Mouse (Mus musculus) kidney, embryonic 14.5 days (tissue): ENCODE data around the gene Cdk5rap2. TPM values are rescaled to one million over a fixed set of nuclear protein-coding genes. Genes with fewer than 3 reads are reported as not detected.
A peak's percentile ranks its signal among the peaks of the same experiment; 100 is the strongest.

ENCODE experiments used
- ATAC-seq: fragments of 200-750 bp; cut with Nextera tagmentation; 2 replicates; pipeline ENCODE4 v1.8.0; 2017; ENCODE audit warnings: moderate number of reproducible peaks, mild to moderate bottlenecking, moderate TSS enrichment, moderate library complexity; ENCODE audit not compliant: low FRiP score, low TSS enrichment
- H3K27ac ChIP-seq: fragments of 300-500 bp; sonication (generic); 2 replicates; pipeline ENCODE4 v1.5.1; 2014; ENCODE audit warnings: low read depth, mild to moderate bottlenecking, low read length, moderate library complexity, mixed read lengths
- H3K27me3 ChIP-seq: fragments of 300-500 bp; sonication (generic); 2 replicates; pipeline ENCODE4 v1.6.1; 2014; ENCODE audit warnings: mild to moderate bottlenecking, low read length; ENCODE audit not compliant: control insufficient read depth, insufficient read depth
- H3K36me3 ChIP-seq: fragments of 300-500 bp; sonication (generic); 2 replicates; pipeline ENCODE4 v1.6.1; 2014; ENCODE audit warnings: low read length, mixed read lengths; ENCODE audit not compliant: control insufficient read depth, insufficient read depth
- H3K4me1 ChIP-seq: fragments of 300-500 bp; sonication (generic); 2 replicates; pipeline ENCODE4 v1.6.1; 2014; ENCODE audit warnings: low read length, mixed read lengths; ENCODE audit not compliant: control insufficient read depth, insufficient read depth
- H3K4me2 ChIP-seq: fragments of 300-500 bp; sonication (generic); replicated peaks from 2 replicates; pipeline ENCODE4 v1.6.1; 2014; ENCODE audit warnings: low read depth, mild to moderate bottlenecking, low read length
- H3K4me3 ChIP-seq: fragments of 300-500 bp; sonication (generic); 2 replicates; pipeline ENCODE4 v1.5.1; 2014; ENCODE audit warnings: mild to moderate bottlenecking, low read length
- H3K9ac ChIP-seq: fragments of 300-500 bp; sonication (generic); 2 replicates; pipeline ENCODE4 v1.6.1; 2014; ENCODE audit warnings: low read depth, mild to moderate bottlenecking, low read length, moderate library complexity
- H3K9me3 ChIP-seq: fragments of 300-500 bp; sonication (generic); 2 replicates; pipeline ENCODE4 v1.6.1; 2016; ENCODE audit warnings: low read length; ENCODE audit not compliant: control insufficient read depth
- WGBS: fragments of 180-500 bp; shearing (Covaris S2); extraction: QIAGEN DNeasy Blood & Tissue Kit; methylation state at CpG from one replicate; pipeline ENCODE4 v1.1.7; 2014; 5-methylcytosine and 5-hydroxymethylcytosine counted together
- polyA plus RNA-seq: library from polyadenylated mRNA; unstranded; fragments of >200 nt; fragmentation: Nextera tagmentation; extraction: Ambion mirVana; gene quantifications from 2 replicates; pipeline ENCODE4 v1.2.1, GENCODE M21; 2014

Gene Cdk5rap2
- polyA plus RNA-seq, 1 experiment from 2014 or later: 22.2 TPM

GRCm38 (mm10) chr4:70239731-70240130 is 170.5 kb downstream of the Cdk5rap2 start:
- H3K36me3 ChIP-seq: peaks cover 64% of the 10 kb centered on the region
- H3K4me1 ChIP-seq: no peaks in the 10 kb centered on the region
- ATAC-seq: no peak

DNA sequence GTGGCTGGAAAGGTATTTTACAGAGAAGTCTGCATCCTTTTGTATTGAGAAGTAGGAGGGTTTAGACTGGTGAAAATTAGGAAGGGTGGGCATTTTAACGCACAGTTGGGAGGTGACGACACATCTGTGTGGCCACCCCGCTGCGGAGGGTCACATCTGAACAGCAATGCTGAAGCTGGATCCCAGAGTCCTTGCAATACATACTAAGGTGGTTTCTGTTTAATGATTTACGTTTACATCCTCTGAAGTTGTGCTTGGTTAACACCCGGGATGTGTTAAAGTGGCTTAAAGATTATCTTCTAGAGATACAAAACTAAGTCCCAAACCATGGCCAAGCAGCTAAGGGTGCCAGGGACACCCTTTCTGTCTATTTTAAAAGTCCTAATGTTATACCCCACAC is 171.4 kb downstream of the Cdk5rap2 start:
- Histone ChIP-seq H3K4me2 (no peak overlapping the region), H3K27ac (no peak overlapping the region), H3K36me3 (peaks cover 63% of the 10 kb centered on the region), H3K9me3 (no peaks in the 10 kb centered on the region), H3K9ac (no peak overlapping the region), H3K4me3 (no peak overlapping the region), H3K27me3 (no peaks in the 10 kb centered on the region), H3K4me1 (no peaks in the 10 kb centered on the region)
- ATAC-seq: no peak
- WGBS: 86% methylated on average over 6 of the region's 6 CpGs

More at GRCm38 (mm10) chr4:70239731-70240130, 170.5 kb downstream of the Cdk5rap2 start:
- Histone ChIP-seq H3K4me2 (no peak overlapping the region), H3K9ac (no peak overlapping the region), H3K27me3 (no peaks in the 10 kb centered on the region), H3K27ac (no peak overlapping the region), H3K4me3 (no peak overlapping the region), H3K9me3 (no peaks in the 10 kb centered on the region)
- 91% methylated on average over 7 of the region's 7 CpGs for WGBS

GRCm38 (mm10) chr4:70232383-70232782 is 177.9 kb downstream of the Cdk5rap2 start:
- WGBS: 90% methylated on average over 3 of the region's 3 CpGs
- no peaks in the 10 kb centered on the region for H3K27me3 ChIP-seq
- no peaks in the 10 kb centered on the region for H3K4me1 ChIP-seq
- no peak overlapping the region for H3K4me2 ChIP-seq
- no peaks in the 10 kb centered on the region for H3K9me3 ChIP-seq
- no peak overlapping the region for H3K9ac ChIP-seq
- no peak overlapping the region for H3K4me3 ChIP-seq
- H3K36me3 ChIP-seq: peaks cover 35% of the 10 kb centered on the region
- H3K27ac ChIP-seq: no peak overlapping the region
- ATAC-seq: no peak

DNA sequence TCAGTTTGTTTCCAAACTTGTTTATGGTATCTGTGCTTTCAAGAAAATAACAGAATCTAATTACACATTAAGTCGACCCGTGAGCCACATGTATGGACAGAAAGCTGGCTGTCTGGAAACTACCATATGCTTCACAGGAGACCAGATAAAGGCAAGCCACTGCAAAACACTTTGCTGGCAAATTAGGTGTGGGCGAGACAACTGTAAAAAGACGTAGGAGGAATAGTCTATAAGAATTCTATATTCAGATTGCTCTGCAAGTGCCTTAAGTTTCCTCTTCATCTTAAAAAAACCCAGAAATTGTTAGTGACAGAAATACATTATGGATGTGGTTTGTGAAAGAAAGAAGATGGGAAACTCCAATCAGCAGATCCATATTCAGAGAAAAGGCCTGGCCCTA is 180.4 kb downstream of the Cdk5rap2 start:
- H3K36me3 ChIP-seq: peaks cover 29% of the 10 kb centered on the region; the same call in 1 of the 2 replicates
- H3K4me2 ChIP-seq: no peak overlapping the region
- H3K27me3 ChIP-seq: no peaks in the 10 kb centered on the region
- no peaks in the 10 kb centered on the region for H3K4me1 ChIP-seq
- no peak overlapping the region for H3K4me3 ChIP-seq
- H3K27ac ChIP-seq: no peak overlapping the region
- no peaks in the 10 kb centered on the region for H3K9me3 ChIP-seq
- 92% methylated on average over 4 of the region's 4 CpGs for WGBS
- no peak overlapping the region for H3K9ac ChIP-seq
- ATAC-seq: no peak

GRCm38 (mm10) chr4:70228350-70228749 is 181.9 kb downstream of the Cdk5rap2 start:
- no peak overlapping the region for H3K4me2 ChIP-seq
- no peak overlapping the region for H3K27ac ChIP-seq
- H3K4me1 ChIP-seq: no peaks in the 10 kb centered on the region
- H3K4me3 ChIP-seq: no peak overlapping the region
- peaks cover 33% of the 10 kb centered on the region; the same call in 1 of the 2 replicates for H3K36me3 ChIP-seq
- H3K9ac ChIP-seq: no peak overlapping the region
- 58% methylated on average over 2 of the region's 2 CpGs for WGBS
- 0 out of 2 replicates have a peak, but pooled peaks have one; percentile 58 for ATAC-seq
- H3K27me3 ChIP-seq: no peaks in the 10 kb centered on the region
- no peaks in the 10 kb centered on the region for H3K9me3 ChIP-seq

GRCm38 (mm10) chr4:70227667-70228066 is 182.6 kb downstream of the Cdk5rap2 start:
- Histone ChIP-seq H3K9me3 (no peaks in the 10 kb centered on the region), H3K4me3 (no peak overlapping the region), H3K36me3 (peaks cover 36% of the 10 kb centered on the region; the same call in 1 of the 2 replicates), H3K4me2 (no peak overlapping the region), H3K4me1 (no peaks in the 10 kb centered on the region), H3K27me3 (no peaks in the 10 kb centered on the region), H3K27ac (no peak overlapping the region), H3K9ac (no peak overlapping the region)
- WGBS: 81% methylated on average over 3 of the region's 3 CpGs
- ATAC-seq: peak; percentile 30

- Histone ChIP-seq H3K4me3 (no peak overlapping the region), H3K27ac (no peak overlapping the region), H3K9me3 (no peaks in the 10 kb centered on the region), H3K4me1 (peaks cover 18% of the 10 kb centered on the region), H3K36me3 (peaks cover 38% of the 10 kb centered on the region; the same call in 1 of the 2 replicates), H3K4me2 (no peak overlapping the region), H3K27me3 (no peaks in the 10 kb centered on the region), H3K9ac (no peak overlapping the region)
- 95% methylated on average over 2 of the region's 2 CpGs for WGBS
- no peak for ATAC-seq
Observed at GRCm38 (mm10) chr4:70224503-70224902, 185.7 kb downstream of the Cdk5rap2 start.

DNA sequence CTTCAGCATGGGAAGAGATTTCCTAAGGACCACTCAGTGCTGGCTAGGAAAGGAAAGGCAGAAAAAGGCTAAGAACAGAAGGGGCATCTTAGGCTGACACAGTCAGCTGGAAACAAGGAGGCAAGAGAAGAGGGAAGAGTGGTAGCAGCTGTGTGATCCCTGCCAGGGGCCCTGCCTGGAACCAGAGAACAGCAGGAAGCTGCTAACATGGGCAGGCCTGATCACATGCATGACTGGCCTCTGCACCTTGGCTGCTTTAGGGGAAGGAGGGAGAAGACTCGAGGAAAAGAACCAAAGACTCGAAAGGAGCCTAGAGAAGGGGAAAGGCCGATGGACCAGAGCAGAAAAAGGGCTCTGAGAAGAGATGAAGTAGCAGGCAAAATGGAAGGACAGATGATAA is 188.4 kb downstream of the Cdk5rap2 start:
- no peak overlapping the region for H3K4me3 ChIP-seq
- H3K36me3 ChIP-seq: peaks cover 31% of the 10 kb centered on the region
- H3K9me3 ChIP-seq: no peaks in the 10 kb centered on the region
- no peaks in the 10 kb centered on the region for H3K27me3 ChIP-seq
- WGBS: 32% methylated on average over 3 of the region's 3 CpGs
- H3K4me1 ChIP-seq: peaks cover 18% of the 10 kb centered on the region
- peak; percentile 62; the same call in 1 of the 2 replicates for ATAC-seq
- no peak overlapping the region for H3K4me2 ChIP-seq
- no peak overlapping the region for H3K9ac ChIP-seq
- no peak overlapping the region for H3K27ac ChIP-seq

DNA sequence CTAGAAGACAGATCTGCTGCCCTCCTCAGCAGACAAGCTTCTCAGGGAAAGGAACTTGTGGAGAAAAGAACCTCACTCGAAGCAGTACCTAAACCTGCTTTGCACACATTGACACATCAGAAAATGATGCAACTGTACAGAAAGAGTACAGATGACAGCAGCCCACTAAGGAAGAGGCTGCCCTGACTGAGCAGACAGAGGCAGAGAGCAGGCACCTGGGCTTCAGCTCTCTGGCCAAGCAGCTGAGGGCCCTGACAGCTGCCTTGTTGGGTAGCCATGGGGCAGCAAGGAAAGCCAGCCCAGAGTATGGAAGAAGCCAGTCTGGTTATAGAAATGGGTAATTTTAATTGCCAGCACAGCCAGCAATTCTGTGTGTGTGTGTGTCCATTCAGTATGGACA is 188.9 kb downstream of the Cdk5rap2 start:
- Histone ChIP-seq H3K9me3 (no peaks in the 10 kb centered on the region), H3K27me3 (no peaks in the 10 kb centered on the region), H3K4me1 (peaks cover 18% of the 10 kb centered on the region), H3K27ac (no peak overlapping the region), H3K4me2 (no peak overlapping the region), H3K9ac (no peak overlapping the region), H3K36me3 (peaks cover 29% of the 10 kb centered on the region), H3K4me3 (no peak overlapping the region)
- WGBS: 84% methylated on average over 1 of the region's 1 CpGs
- no peak for ATAC-seq
